Mouse (Mus musculus) neural tube, embryonic 15.5 days (tissue): Measurements from ENCODE around the gene Serpinb9. TPM values are rescaled to one million over a fixed set of nuclear protein-coding genes. Genes with fewer than 3 reads are reported as not detected.
"Not testable (repeated sequence)": the region's sequence is repeated elsewhere in the genome, so short reads cannot be mapped to it uniquely, and the experiment has no call there.

Experiments used
- ATAC-seq: fragments of 200-750 bp; cut with Nextera tagmentation; 2 replicates; pipeline ENCODE4 v1.8.0; 2017; ENCODE audit warnings: mild to moderate bottlenecking, moderate TSS enrichment, moderate library complexity; ENCODE audit not compliant: low FRiP score
- H3K27ac ChIP-seq: fragments of 300-500 bp; sonication (generic); replicated peaks from 2 replicates; pipeline ENCODE4 v1.5.1; 2015; ENCODE audit warnings: mild to moderate bottlenecking, inconsistent platforms
- H3K27me3 ChIP-seq: fragments of 300-500 bp; sonication (generic); replicated peaks from 2 replicates; pipeline ENCODE4 v1.6.1; 2015; ENCODE audit warnings: inconsistent platforms
- H3K36me3 ChIP-seq: fragments of 300-500 bp; sonication (generic); 2 replicates; pipeline ENCODE4 v1.6.1; 2015; ENCODE audit warnings: inconsistent platforms
- H3K4me1 ChIP-seq: fragments of 300-500 bp; sonication (generic); 2 replicates; pipeline ENCODE4 v1.6.1; 2015; ENCODE audit warnings: inconsistent platforms
- H3K4me2 ChIP-seq: fragments of 300-500 bp; sonication (generic); 2 replicates; pipeline ENCODE4 v1.6.1; 2015; ENCODE audit warnings: inconsistent platforms, mild to moderate bottlenecking, moderate library complexity
- H3K4me3 ChIP-seq: fragments of 300-500 bp; sonication (generic); replicated peaks from 2 replicates; pipeline ENCODE4 v1.5.1; 2015; ENCODE audit warnings: mild to moderate bottlenecking, inconsistent platforms
- H3K9ac ChIP-seq: fragments of 300-500 bp; sonication (generic); replicated peaks from 2 replicates; pipeline ENCODE4 v1.6.1; 2015; ENCODE audit warnings: mild to moderate bottlenecking, inconsistent platforms
- H3K9me3 ChIP-seq: fragments of 300-500 bp; sonication (generic); replicated peaks from 2 replicates; pipeline ENCODE4 v1.6.1; 2016; ENCODE audit warnings: inconsistent platforms
- WGBS: fragments of 180-500 bp; shearing (Covaris S2); methylation state at CpG from one replicate; pipeline ENCODE4 v1.1.7; 2015; ENCODE audit warnings: mixed read lengths; 5-methylcytosine and 5-hydroxymethylcytosine counted together
- polyA plus RNA-seq: library from polyadenylated mRNA; unstranded; fragments of >200 nt; fragmentation: Nextera tagmentation; extraction: Ambion mirVana; gene quantifications from 2 replicates; pipeline ENCODE4 v1.2.1, GENCODE M21; 2015

The Serpinb9 gene
- polyA plus RNA-seq, 1 experiment from 2014 or later = 2.0 TPM

DNA sequence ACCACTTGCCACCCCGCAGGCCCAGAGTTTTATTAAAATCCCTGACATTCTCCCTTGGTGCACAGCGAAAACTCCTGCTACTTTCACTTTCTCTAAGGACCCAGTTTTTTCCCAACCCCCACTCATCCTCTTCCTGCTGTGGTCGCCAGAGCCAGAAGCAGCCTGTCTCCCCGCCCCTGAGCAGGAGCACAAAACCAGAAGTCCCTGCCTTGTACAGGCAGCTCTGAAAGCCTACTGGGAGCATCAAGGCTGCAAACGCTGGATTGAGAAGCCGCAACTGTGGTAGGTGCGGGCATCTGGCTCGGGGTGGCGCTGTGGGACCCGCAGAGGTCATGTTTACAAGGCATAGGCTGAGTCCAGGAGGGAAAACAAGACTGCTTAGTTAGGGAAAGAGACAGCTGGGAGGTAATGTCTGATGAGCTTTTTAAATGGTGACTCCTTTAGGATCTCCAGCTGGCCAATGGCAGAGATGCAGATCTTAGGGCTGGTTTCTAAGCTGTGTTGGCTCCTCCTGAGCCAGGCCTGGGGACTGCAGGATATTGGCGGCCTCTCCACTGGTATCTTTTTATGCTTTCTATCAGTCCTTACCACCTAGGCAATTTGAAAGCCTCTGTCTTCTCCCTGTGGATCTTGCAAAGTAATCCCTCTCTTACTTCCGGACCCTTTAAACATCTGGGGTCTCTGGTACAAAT lies 1.5 kb downstream of the Serpinb9 start:
- peak overlapping the region; percentile 44 for H3K4me2 ChIP-seq
- H3K27me3 ChIP-seq = no peaks in the 10 kb centered on the region
- H3K27ac ChIP-seq = peak overlapping the region; percentile 46; the same call in 1 of the 2 replicates
- peak overlapping the region; percentile 25 for H3K4me3 ChIP-seq
- ATAC-seq = peak; percentile 86
- 24% methylated on average over 12 of the region's 12 CpGs for WGBS
- H3K36me3 ChIP-seq = no peaks in the 10 kb centered on the region
- H3K9ac ChIP-seq = no peak overlapping the region
- 0 out of 2 replicates have a peak, but pooled peaks cover 3% of the 10 kb centered on the region for H3K4me1 ChIP-seq
- no peaks in the 10 kb centered on the region for H3K9me3 ChIP-seq

DNA sequence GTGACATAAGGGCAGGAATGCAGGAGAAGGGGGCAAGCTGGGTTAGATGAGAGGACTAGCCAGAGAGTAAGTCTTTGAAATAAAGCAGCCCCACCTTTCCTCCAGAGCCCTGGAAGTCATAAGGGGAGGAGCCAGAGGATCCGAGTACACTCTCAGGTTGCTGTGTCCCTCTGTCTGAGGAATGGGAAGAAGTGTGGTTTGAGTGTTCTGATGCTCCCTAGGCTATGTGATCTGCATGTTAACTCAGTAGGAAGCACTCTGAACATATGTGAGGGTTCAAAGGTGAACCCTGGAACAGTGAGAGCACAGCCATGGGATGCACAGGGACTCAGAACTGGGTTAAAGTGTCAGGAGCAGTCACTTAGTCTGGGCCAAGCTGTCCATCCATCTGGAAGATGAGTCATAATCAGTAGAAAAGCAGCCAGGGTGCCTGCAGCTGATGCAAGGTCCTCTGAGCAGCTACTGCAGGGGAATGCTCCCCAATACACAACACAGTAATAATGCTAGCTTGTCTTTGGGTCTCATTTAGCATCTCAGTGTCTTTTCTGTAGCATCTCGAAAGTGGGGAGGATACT lies 2.5 kb downstream of the Serpinb9 start:
- H3K9ac ChIP-seq = no peak overlapping the region
- H3K4me1 ChIP-seq = 0 out of 2 replicates have a peak, but pooled peaks cover 3% of the 10 kb centered on the region
- H3K4me3 ChIP-seq = no peak overlapping the region
- no peak overlapping the region for H3K4me2 ChIP-seq
- no peaks in the 10 kb centered on the region for H3K36me3 ChIP-seq
- H3K27ac ChIP-seq = no peak overlapping the region
- no peak for ATAC-seq
- H3K9me3 ChIP-seq = no peaks in the 10 kb centered on the region
- WGBS = 65% methylated on average over 2 of the region's 2 CpGs
- no peaks in the 10 kb centered on the region for H3K27me3 ChIP-seq

- Histone ChIP-seq H3K27me3 (no peaks in the 10 kb centered on the region), H3K4me1 (0 out of 2 replicates have a peak, but pooled peaks cover 3% of the 10 kb centered on the region), H3K4me3 (no peak overlapping the region), H3K9ac (no peak overlapping the region), H3K4me2 (no peak overlapping the region), H3K27ac (no peak overlapping the region), H3K36me3 (no peaks in the 10 kb centered on the region), H3K9me3 (no peaks in the 10 kb centered on the region)
- ATAC-seq = no peak
- 89% methylated on average over 3 of the region's 3 CpGs for WGBS
These were observed 3.5 kb downstream of the Serpinb9 start for GRCm38 (mm10) chr13:33006555-33006954.

DNA sequence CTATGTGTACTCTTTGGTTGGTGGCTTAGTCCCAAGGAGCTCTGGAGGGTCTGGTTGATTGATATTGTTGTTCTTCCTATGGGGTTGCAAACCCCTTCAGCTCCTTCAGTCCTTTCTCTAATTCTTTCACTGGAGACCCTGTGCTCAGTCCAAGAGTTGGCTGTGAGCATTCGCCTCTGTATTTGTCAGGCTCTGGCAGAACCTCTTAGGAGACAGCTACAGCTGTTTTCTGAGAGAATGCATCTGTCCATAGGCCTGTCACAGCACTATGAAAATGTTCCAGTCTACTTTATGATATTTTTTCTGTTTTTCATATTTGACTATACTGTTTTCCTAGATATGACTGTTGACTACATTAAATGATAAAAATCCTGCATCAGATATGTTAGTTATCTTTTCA lies 9.3 kb downstream of the Serpinb9 start:
- no peak for ATAC-seq
- no peaks in the 10 kb centered on the region for H3K4me1 ChIP-seq
- no peaks in the 10 kb centered on the region for H3K27me3 ChIP-seq
- 85% methylated on average over 1 of the region's 1 CpGs for WGBS
- no peak overlapping the region for H3K4me2 ChIP-seq
- H3K4me3 ChIP-seq = no peak overlapping the region
- H3K27ac ChIP-seq = no peak overlapping the region
- no peak overlapping the region for H3K9ac ChIP-seq
- H3K36me3 ChIP-seq = no peaks in the 10 kb centered on the region
- no peaks in the 10 kb centered on the region for H3K9me3 ChIP-seq

DNA sequence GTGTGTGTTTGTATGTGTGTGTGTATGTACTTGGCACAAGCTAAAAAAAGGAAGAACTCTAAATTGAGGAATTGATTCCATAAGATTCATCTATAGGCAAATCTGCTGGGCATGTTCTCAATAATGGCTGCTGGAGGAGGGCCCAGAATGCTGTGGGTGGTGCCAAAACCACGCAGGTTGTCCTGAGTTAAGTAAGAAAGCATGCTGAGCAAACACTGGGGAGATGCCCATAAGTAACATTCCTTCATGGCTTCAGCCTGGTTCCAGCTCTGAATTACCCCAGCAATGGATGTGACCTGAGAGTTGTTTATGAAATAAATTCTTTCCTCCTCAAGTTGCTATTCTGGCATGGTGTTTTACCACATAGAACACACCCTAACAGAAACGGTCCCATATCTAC lies 10.2 kb downstream of the Serpinb9 start:
- 79% methylated on average over 2 of the region's 2 CpGs for WGBS

GRCm38 (mm10) chr13:33022371-33022770 lies 19.3 kb downstream of the Serpinb9 start:
- WGBS = 84% methylated on average over 1 of the region's 1 CpGs
- H3K9ac ChIP-seq = no peak overlapping the region
- no peaks in the 10 kb centered on the region for H3K27me3 ChIP-seq
- H3K36me3 ChIP-seq = no peaks in the 10 kb centered on the region
- no peak overlapping the region for H3K4me3 ChIP-seq
- H3K4me2 ChIP-seq = no peak overlapping the region
- no peaks in the 10 kb centered on the region; the same call in 1 of the 2 replicates for H3K4me1 ChIP-seq
- no peak overlapping the region for H3K27ac ChIP-seq
- ATAC-seq = no peak
- H3K9me3 ChIP-seq = no peaks in the 10 kb centered on the region

More for the DNA sequence above, 10.2 kb downstream of the Serpinb9 start:
- no peak overlapping the region for H3K27ac ChIP-seq
- no peak for ATAC-seq
- no peak overlapping the region for H3K4me3 ChIP-seq
- no peaks in the 10 kb centered on the region for H3K27me3 ChIP-seq
- no peak overlapping the region for H3K4me2 ChIP-seq
- H3K9me3 ChIP-seq = no peaks in the 10 kb centered on the region
- H3K36me3 ChIP-seq = no peaks in the 10 kb centered on the region
- no peak overlapping the region for H3K9ac ChIP-seq
- no peaks in the 10 kb centered on the region for H3K4me1 ChIP-seq

- H3K4me1 ChIP-seq = no peaks in the 10 kb centered on the region; the same call in 1 of the 2 replicates
- H3K36me3 ChIP-seq = no peaks in the 10 kb centered on the region
- WGBS = 80% methylated on average over 1 of the region's 1 CpGs
- H3K4me2 ChIP-seq = no peak overlapping the region
- ATAC-seq = no peak
- H3K9ac ChIP-seq = no peak overlapping the region
- H3K27me3 ChIP-seq = no peaks in the 10 kb centered on the region
- H3K27ac ChIP-seq = no peak overlapping the region
- no peaks in the 10 kb centered on the region for H3K9me3 ChIP-seq
- no peak overlapping the region for H3K4me3 ChIP-seq
These were observed 23.5 kb downstream of the Serpinb9 start for GRCm38 (mm10) chr13:33026427-33027057.

GRCm38 (mm10) chr13:33027244-33027643 lies 24.2 kb downstream of the Serpinb9 start, which contains the start of gene Serpinb9b:
Gene Serpinb9b, plus strand, starts transcription at chr13:33027416.
- Histone ChIP-seq H3K4me3 (no peak within 1 kb of the TSS), H3K27ac (no peak within 1 kb of the TSS), H3K4me1 (no peaks in the 10 kb centered on the region; the same call in 1 of the 2 replicates), H3K36me3 (no peaks in the 10 kb centered on the region), H3K27me3 (no peaks in the 10 kb centered on the region), H3K9ac (no peak within 1 kb of the TSS), H3K4me2 (no peak within 1 kb of the TSS), H3K9me3 (no peaks in the 10 kb centered on the region)
- 85% methylated on average over 2 of the region's 2 CpGs for WGBS
- ATAC-seq = no peak

- H3K4me1 ChIP-seq = no peaks in the 10 kb centered on the region; the same call in 1 of the 2 replicates
- no peak overlapping the region for H3K27ac ChIP-seq
- H3K36me3 ChIP-seq = no peaks in the 10 kb centered on the region
- no peak overlapping the region for H3K4me2 ChIP-seq
- no peaks in the 10 kb centered on the region for H3K9me3 ChIP-seq
- H3K27me3 ChIP-seq = no peaks in the 10 kb centered on the region
- no peak overlapping the region for H3K9ac ChIP-seq
- ATAC-seq = no peak
- WGBS = 67% methylated on average over 2 of the region's 2 CpGs
- H3K4me3 ChIP-seq = no peak overlapping the region
These were observed 25.1 kb downstream of the Serpinb9 start for GRCm38 (mm10) chr13:33028146-33028545.

DNA sequence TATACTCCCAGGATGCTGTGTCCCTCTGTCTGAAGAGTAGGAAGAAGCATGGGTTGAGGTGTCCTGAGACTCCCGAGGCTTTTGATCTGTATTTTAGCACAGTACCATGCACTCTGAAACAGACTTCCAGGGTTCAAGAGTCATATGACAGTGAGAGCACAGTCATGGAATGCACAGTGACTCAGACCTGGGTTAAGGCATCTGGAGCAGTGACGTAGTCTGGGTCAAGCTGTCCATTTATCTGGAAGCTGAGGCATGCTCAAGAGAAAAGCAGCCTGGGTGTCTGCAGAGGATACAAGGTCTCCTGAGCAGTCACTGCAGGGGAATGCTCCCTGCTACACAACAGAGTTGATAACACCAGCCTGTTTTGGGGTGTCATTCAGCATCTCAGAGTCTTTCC lies 25.5 kb downstream of the Serpinb9 start:
- Histone ChIP-seq H3K27me3 (no peaks in the 10 kb centered on the region), H3K9ac (no peak overlapping the region), H3K9me3 (no peaks in the 10 kb centered on the region), H3K4me3 (no peak overlapping the region), H3K4me1 (no peaks in the 10 kb centered on the region; the same call in 1 of the 2 replicates), H3K36me3 (no peaks in the 10 kb centered on the region), H3K27ac (no peak overlapping the region), H3K4me2 (no peak overlapping the region)
- 75% methylated on average over 2 of the region's 2 CpGs for WGBS
- no peak for ATAC-seq

- not testable (repeated sequence) for H3K4me1 ChIP-seq, H3K36me3 ChIP-seq, H3K27ac ChIP-seq, H3K27me3 ChIP-seq, H3K9ac ChIP-seq, H3K9me3 ChIP-seq, H3K4me2 ChIP-seq, ATAC-seq, H3K4me3 ChIP-seq
- WGBS = 96% methylated on average over 2 of the region's 2 CpGs
These were observed 26.4 kb downstream of the Serpinb9 start for GRCm38 (mm10) chr13:33029478-33029877.

- Histone ChIP-seq H3K4me2 (no peak overlapping the region), H3K4me3 (no peak overlapping the region), H3K9me3 (no peaks in the 10 kb centered on the region), H3K9ac (no peak overlapping the region), H3K27ac (no peak overlapping the region), H3K4me1 (no peaks in the 10 kb centered on the region; the same call in 1 of the 2 replicates), H3K36me3 (no peaks in the 10 kb centered on the region), H3K27me3 (no peaks in the 10 kb centered on the region)
- ATAC-seq = no peak
- WGBS = 76% methylated on average over 3 of the region's 3 CpGs
These were observed 27.2 kb downstream of the Serpinb9 start for GRCm38 (mm10) chr13:33030281-33030680.
